Mouse (Mus musculus) G1E (cell line): ENCODE measurements around the gene Cald1. TPM values are rescaled to one million over a fixed set of nuclear protein-coding genes. Genes with fewer than 3 reads are reported as not detected.

Source experiments
- ATAC-seq: 2 replicates; pipeline ENCODE4 v1.8.0; 2016; ENCODE audit warnings: mild to moderate bottlenecking; ENCODE audit not compliant: insufficient number of reproducible peaks, poor library complexity, low FRiP score, severe bottlenecking; ENCODE audit errors: extremely low read depth
- DNase-seq: peaks from one replicate; pipeline ENCODE4 v3.0.0; 2012; ENCODE audit warnings: low spot score
- H3K27me3 ChIP-seq: 2 replicates; pipeline ENCODE4 v1.6.1; 2012; ENCODE audit warnings: mild to moderate bottlenecking, low read length, inconsistent platforms; ENCODE audit not compliant: insufficient read depth
- H3K36me3 ChIP-seq: replicated peaks from 2 replicates; pipeline ENCODE3; 2012; ENCODE audit warnings: mild to moderate bottlenecking, inconsistent platforms
- H3K4me1 ChIP-seq: 2 replicates; pipeline ENCODE4 v1.6.1; 2012; ENCODE audit warnings: low read depth, low read length, inconsistent platforms, mixed read lengths; ENCODE audit not compliant: insufficient read depth
- H3K4me3 ChIP-seq: 2 replicates; pipeline ENCODE4 v1.5.1; 2012; ENCODE audit warnings: low read depth, mild to moderate bottlenecking, inconsistent platforms, low read length, moderate library complexity, mixed read lengths
- H3K9me3 ChIP-seq: replicated peaks from 2 replicates; pipeline ENCODE4 v1.6.1; 2012; ENCODE audit warnings: inconsistent platforms
- CTCF ChIP-seq: IDR thresholded peaks from 2 replicates; pipeline ENCODE4 v1.5.1; 2012; ENCODE audit warnings: low read depth, low read length, inconsistent platforms, mixed read lengths
- GATA1 ChIP-seq: IDR thresholded peaks from 2 replicates; pipeline ENCODE4 v1.6.1; 2012; ENCODE audit warnings: borderline replicate concordance, low read length, inconsistent platforms, mixed read lengths
- GATA2 ChIP-seq: IDR thresholded peaks from 2 replicates; pipeline ENCODE4 v1.6.1; 2012; ENCODE audit warnings: low read depth, low read length, inconsistent platforms, borderline replicate concordance
- POLR2AphosphoS5 ChIP-seq: IDR thresholded peaks from 2 replicates; pipeline ENCODE4 v1.6.1; 2012; ENCODE audit warnings: low read depth, low read length, inconsistent platforms; ENCODE audit not compliant: insufficient replicate concordance
- TAL1 ChIP-seq: conservative IDR thresholded peaks from 2 replicates; pipeline ENCODE4 v1.6.1; 2012; ENCODE audit warnings: low read depth, low read length, inconsistent platforms, mixed read lengths
- polyA plus RNA-seq: library from polyadenylated mRNA; stranded (reverse); fragments of >175 nt; gene quantifications from 2 replicates; pipeline ENCODE4 v1.2.3, GENCODE M21; 2012
- total RNA-seq, 2 experiments: library from RNA; stranded (forward) in 1 of 2; stranded (reverse) in 1 of 2; fragments of 200-1000 nt in 1 of 2; fragments of >200 nt in 1 of 2; fragmentation: Nextera tagmentation in 1 of 2; gene quantifications; 2 replicates each; pipeline ENCODE4 v1.2.3; 2014 to 2017

Cald1 gene
- total and polyA plus RNA-seq, 3 experiments: 1.9 TPM; not detected in 2

DNA sequence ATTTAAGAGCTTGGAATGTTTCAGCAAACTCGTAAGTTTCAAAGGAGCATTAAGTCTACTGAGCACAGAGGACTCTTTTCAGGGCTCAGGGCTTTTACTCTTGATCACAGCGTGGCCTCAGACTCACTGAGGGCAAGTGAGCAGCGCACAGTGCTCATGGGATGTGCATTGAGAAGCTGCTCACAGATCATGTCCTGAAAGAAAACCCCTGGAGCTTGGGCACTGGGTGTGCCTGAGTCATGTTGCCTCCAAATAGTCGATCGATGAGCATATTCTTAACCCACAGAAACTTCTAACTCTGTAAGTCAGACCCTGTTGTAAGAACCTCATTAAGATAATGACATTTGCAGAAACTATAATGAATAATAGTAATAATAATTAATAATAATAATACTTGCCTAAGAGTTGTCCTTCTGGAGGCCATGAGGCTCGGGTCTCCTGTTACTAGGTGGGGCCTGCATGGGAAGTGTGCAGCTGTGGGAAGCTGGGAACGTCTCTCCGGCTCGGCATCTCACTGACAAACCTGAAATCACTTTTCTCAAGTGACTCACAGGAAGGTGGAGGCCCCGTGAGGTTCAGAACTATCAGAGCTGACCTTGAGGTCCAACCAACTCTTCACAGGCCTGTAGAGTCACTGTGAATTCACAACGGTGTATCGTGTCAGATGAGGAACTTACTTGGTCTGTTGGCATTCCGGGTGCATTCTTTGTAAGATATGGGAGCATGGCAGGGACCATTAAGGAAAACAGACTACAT, 136.8 kb downstream of the Cald1 start:
- TF ChIP-seq GATA2 (no peak), TAL1 (no peak), POLR2AphosphoS5 (no peak), GATA1 (no peak), CTCF (no peak)
- DNase-seq (no peak), ATAC-seq (no peak)
- H3K9me3 ChIP-seq: no peaks in the 10 kb centered on the region
- no peaks in the 10 kb centered on the region for H3K4me1 ChIP-seq
- peaks cover 2% of the 10 kb centered on the region for H3K27me3 ChIP-seq
- H3K36me3 ChIP-seq: no peaks in the 10 kb centered on the region
- no peak overlapping the region for H3K4me3 ChIP-seq

DNA sequence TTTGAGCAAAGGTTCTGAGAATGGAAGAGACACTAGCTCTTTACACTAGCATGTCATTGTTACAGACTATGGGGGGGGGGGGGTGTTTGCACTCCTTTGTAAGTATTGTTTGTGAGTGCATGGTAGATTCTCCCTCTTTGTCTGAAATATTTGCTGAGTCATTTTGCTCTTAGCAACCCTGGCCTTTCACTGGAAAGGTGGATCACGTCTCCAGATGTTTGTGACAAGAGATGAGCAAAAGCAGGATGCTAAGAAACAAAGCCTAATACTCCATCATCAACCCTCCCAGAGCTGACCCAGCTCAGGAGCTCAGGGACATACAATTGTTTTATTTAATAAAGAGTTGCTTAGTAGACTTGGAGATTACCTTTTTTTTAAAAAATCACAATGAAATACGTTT, 138.6 kb downstream of the Cald1 start:
- ATAC-seq: no peak
- no peak for TF ChIP-seq POLR2AphosphoS5
- TF ChIP-seq TAL1: no peak
- TF ChIP-seq GATA2: no peak
- TF ChIP-seq GATA1: no peak
- no peak for TF ChIP-seq CTCF
- H3K36me3 ChIP-seq: no peaks in the 10 kb centered on the region
- no peaks in the 10 kb centered on the region for H3K27me3 ChIP-seq
- no peak for DNase-seq
- no peaks in the 10 kb centered on the region for H3K9me3 ChIP-seq
- no peak overlapping the region for H3K4me3 ChIP-seq
- H3K4me1 ChIP-seq: no peaks in the 10 kb centered on the region

DNA sequence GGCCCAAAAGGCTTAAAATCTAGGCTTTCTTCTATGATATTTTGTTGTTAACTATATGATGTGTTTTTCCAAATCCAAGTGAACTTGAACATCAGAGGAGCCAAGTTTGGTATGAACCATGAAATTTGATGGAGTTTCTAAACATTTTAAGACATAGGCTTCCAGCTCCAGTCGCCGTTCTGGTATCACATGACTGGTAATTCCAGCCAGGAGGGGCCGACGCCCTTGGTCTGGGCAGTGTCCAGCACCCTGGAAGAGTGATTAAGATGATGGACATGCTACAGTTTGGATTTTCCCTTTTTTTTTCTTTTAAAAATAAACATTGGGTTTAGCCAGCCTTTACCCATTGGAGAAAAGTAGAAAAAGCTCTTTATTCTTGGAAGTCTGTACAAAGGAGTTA, 145.6 kb downstream of the Cald1 start:
- ATAC-seq: no peak
- no peaks in the 10 kb centered on the region for H3K4me1 ChIP-seq
- no peak overlapping the region for H3K4me3 ChIP-seq
- TF ChIP-seq TAL1 (no peak), GATA1 (no peak), POLR2AphosphoS5 (no peak), GATA2 (no peak), CTCF (no peak)
- peaks cover 14% of the 10 kb centered on the region for H3K27me3 ChIP-seq
- no peaks in the 10 kb centered on the region for H3K36me3 ChIP-seq
- DNase-seq: no peak
- no peaks in the 10 kb centered on the region for H3K9me3 ChIP-seq

- TF ChIP-seq GATA1 (no peak), GATA2 (no peak), CTCF (no peak), POLR2AphosphoS5 (no peak), TAL1 (no peak)
- no peaks in the 10 kb centered on the region for H3K36me3 ChIP-seq
These were observed 149.5 kb downstream of the Cald1 start for GRCm38 (mm10) chr6:34747846-34748245.

DNA sequence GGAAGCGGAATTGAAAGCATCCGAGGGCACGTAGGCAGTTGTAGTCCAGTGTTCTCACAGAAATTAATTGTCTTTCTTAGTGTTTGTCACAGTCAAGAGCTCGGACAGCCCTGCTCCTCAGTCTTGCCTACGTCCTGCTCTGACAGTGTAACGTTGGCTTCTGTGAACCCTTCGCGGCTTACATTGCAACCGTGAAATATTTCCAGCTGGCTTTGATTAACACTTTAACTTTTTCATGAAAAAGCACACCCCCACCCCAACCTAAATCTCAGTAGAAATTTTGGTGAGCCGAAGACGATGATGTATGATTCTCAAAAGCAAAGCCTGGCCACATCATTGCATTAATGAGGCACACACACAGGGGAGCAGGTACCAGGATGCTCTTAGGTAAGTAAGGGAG, 150.3 kb downstream of the Cald1 start:
- no peak for TF ChIP-seq GATA2
- no peak for TF ChIP-seq GATA1
- TF ChIP-seq TAL1: no peak
- no peak for TF ChIP-seq POLR2AphosphoS5
- TF ChIP-seq CTCF: no peak
- Histone ChIP-seq H3K36me3 (no peaks in the 10 kb centered on the region), H3K4me1 (no peaks in the 10 kb centered on the region), H3K4me3 (no peak overlapping the region), H3K9me3 (no peaks in the 10 kb centered on the region), H3K27me3 (peaks cover 18% of the 10 kb centered on the region)
- DNase-seq (no peak), ATAC-seq (no peak)

More at GRCm38 (mm10) chr6:34747846-34748245, 149.5 kb downstream of the Cald1 start:
- H3K4me1 ChIP-seq: no peaks in the 10 kb centered on the region
- no peaks in the 10 kb centered on the region for H3K9me3 ChIP-seq
- ATAC-seq (no peak), DNase-seq (no peak)
- H3K4me3 ChIP-seq: no peak overlapping the region
- H3K27me3 ChIP-seq: peaks cover 18% of the 10 kb centered on the region

GRCm38 (mm10) chr6:34749526-34749925, 151.2 kb downstream of the Cald1 start:
- no peak for TF ChIP-seq GATA2
- no peak for TF ChIP-seq TAL1
- no peak for TF ChIP-seq GATA1
- no peak for TF ChIP-seq POLR2AphosphoS5
- no peak for TF ChIP-seq CTCF
- Histone ChIP-seq H3K36me3 (no peaks in the 10 kb centered on the region), H3K4me3 (no peak overlapping the region), H3K9me3 (no peaks in the 10 kb centered on the region), H3K27me3 (peaks cover 17% of the 10 kb centered on the region), H3K4me1 (no peaks in the 10 kb centered on the region)
- ATAC-seq (no peak), DNase-seq (no peak)
